Mouse (Mus musculus) adrenal gland, postnatal 25 days (tissue): ENCODE data around the gene Nmt1. TPM values are rescaled to one million over a fixed set of nuclear protein-coding genes. Genes with fewer than 3 reads are reported as not detected.

Experiments
- DNase-seq: peaks from one replicate; pipeline ENCODE4 v3.0.0; 2021; ENCODE audit warnings: mixed read lengths
- total RNA-seq: library from RNA; stranded (reverse); gene quantifications from 2 replicates; pipeline ENCODE4 v1.2.3, GENCODE M21; 2021

The Nmt1 gene
- total RNA-seq, 1 experiment from 2014 or later, result 104 TPM

- DNase-seq, result no peak
Observed at GRCm38 (mm10) chr11:103005254-103005981, 22.6 kb upstream of the Nmt1 start.

- no peak for DNase-seq
Observed at GRCm38 (mm10) chr11:103006286-103007000, 21.5 kb upstream of the Nmt1 start.

- no peak for DNase-seq
Observed at GRCm38 (mm10) chr11:103007001-103007340, 21.0 kb upstream of the Nmt1 start.

GRCm38 (mm10) chr11:103008558-103008957 is 19.4 kb upstream of the Nmt1 start:
- no peak for DNase-seq

- no peak for DNase-seq
Observed at GRCm38 (mm10) chr11:103009208-103009607, 18.8 kb upstream of the Nmt1 start.

- DNase-seq, result no peak
Observed at GRCm38 (mm10) chr11:103010454-103011205, 17.4 kb upstream of the Nmt1 start.

GRCm38 (mm10) chr11:103011206-103011497 is 16.8 kb upstream of the Nmt1 start:
- DNase-seq, result no peak

GRCm38 (mm10) chr11:103015881-103016825 is 11.8 kb upstream of the Nmt1 start:
- DNase-seq, result no peak

GRCm38 (mm10) chr11:103016930-103017329 is 11.1 kb upstream of the Nmt1 start:
- peak; percentile 100 for DNase-seq

- no peak for DNase-seq
Observed at GRCm38 (mm10) chr11:103017661-103018060, 10.3 kb upstream of the Nmt1 start.

GRCm38 (mm10) chr11:103018860-103019259 is 9.1 kb upstream of the Nmt1 start:
- DNase-seq, result no peak

GRCm38 (mm10) chr11:103019325-103019724 is 8.7 kb upstream of the Nmt1 start:
- DNase-seq, result no peak

- DNase-seq, result no peak
Observed at GRCm38 (mm10) chr11:103020713-103021335, 7.2 kb upstream of the Nmt1 start.

GRCm38 (mm10) chr11:103023974-103024373 is 4.0 kb upstream of the Nmt1 start:
- DNase-seq, result no peak

GRCm38 (mm10) chr11:103026901-103027300 is 1.1 kb upstream of the Nmt1 start:
- DNase-seq, result no peak

GRCm38 (mm10) chr11:103027570-103028175 is 317 bp upstream of the Nmt1 start:
- DNase-seq, result no peak

GRCm38 (mm10) chr11:103033030-103033429 is 5.0 kb downstream of the Nmt1 start:
- DNase-seq, result no peak

GRCm38 (mm10) chr11:103035007-103035406 is 7.0 kb downstream of the Nmt1 start:
- no peak for DNase-seq

GRCm38 (mm10) chr11:103036881-103037465 is 9.0 kb downstream of the Nmt1 start:
- no peak for DNase-seq

GRCm38 (mm10) chr11:103038037-103038436 is 10.0 kb downstream of the Nmt1 start:
- no peak for DNase-seq

GRCm38 (mm10) chr11:103042828-103043227 is 14.8 kb downstream of the Nmt1 start:
- DNase-seq, result no peak
